Mouse (Mus musculus): ENCODE measurements around the gene Mical3.

DNA sequence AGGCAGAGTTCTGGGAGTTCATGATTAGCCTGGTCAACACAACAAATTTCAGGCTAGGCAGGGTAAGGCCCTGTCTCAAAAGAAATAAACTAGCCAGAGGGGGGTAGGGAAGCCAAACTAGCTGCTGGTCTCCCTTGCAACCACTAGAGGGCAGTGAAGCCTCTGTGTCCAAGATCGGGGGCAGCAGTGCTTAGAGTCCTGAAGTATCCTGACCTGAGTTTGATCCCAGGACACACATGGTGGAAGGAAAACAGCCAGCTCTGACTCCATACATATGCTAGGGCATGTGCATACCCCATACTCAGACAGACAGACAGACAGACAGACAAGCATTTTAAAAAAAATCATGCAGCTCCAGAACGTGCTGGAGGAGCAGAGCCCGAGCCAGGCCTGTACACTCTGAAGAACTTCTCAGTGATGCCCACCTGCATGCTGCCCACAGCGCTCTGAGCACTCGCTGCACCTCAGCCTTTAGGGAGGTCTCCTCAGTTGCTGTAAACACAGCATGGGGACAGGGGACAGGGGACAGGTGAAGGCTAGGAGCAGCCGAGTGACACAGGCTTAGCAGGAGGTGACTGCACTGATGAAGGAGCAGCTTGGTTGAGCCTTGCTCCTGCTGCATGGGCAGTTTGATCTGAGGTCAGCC, 232.5 kb downstream of the Mical3 start:
- TF ChIP-seq CTCF (IDR thresholded peaks at IDR 0.05; ENCODE audit: low read depth), result peak; percentile 90
- TF ChIP-seq EP300 (IDR thresholded peaks at IDR 0.05; ENCODE audit: low read depth), result no peak

Measured in heart, postnatal 0 days (tissue).